Mouse (Mus musculus) stomach, embryonic 16.5 days (tissue): ENCODE measurements around the gene Vasp. TPM values are rescaled to one million over a fixed set of nuclear protein-coding genes. Genes with fewer than 3 reads are reported as not detected.
"Not testable (repeated sequence)": the region's sequence is repeated elsewhere in the genome, so short reads cannot be mapped to it uniquely, and the experiment has no call there.

ENCODE experiments used
- ATAC-seq: fragments of 200-750 bp; cut with Nextera tagmentation; 2 replicates; pipeline ENCODE4 v1.8.0; 2017; ENCODE audit warnings: moderate number of reproducible peaks, moderate TSS enrichment; ENCODE audit not compliant: insufficient read depth, low FRiP score
- H3K27ac ChIP-seq: fragments of 300-500 bp; sonication (generic); 2 replicates; pipeline ENCODE4 v1.5.1; 2014; ENCODE audit warnings: low read length
- H3K27me3 ChIP-seq: fragments of 300-500 bp; sonication (generic); 2 replicates; pipeline ENCODE4 v1.6.1; 2014; ENCODE audit warnings: low read length, control low read depth, mixed read lengths; ENCODE audit not compliant: control insufficient read depth, insufficient read depth
- H3K36me3 ChIP-seq: fragments of 300-500 bp; sonication (generic); 2 replicates; pipeline ENCODE4 v1.6.1; 2014; ENCODE audit warnings: low read length; ENCODE audit not compliant: control insufficient read depth, insufficient read depth
- H3K4me1 ChIP-seq: fragments of 300-500 bp; sonication (generic); 2 replicates; pipeline ENCODE4 v1.6.1; 2014; ENCODE audit warnings: low read length, control low read depth, mixed read lengths; ENCODE audit not compliant: control insufficient read depth, insufficient read depth
- H3K4me2 ChIP-seq: fragments of 300-500 bp; sonication (generic); 2 replicates; pipeline ENCODE4 v1.6.1; 2014; ENCODE audit warnings: low read depth, low read length, mixed read lengths
- H3K4me3 ChIP-seq: fragments of 300-500 bp; sonication (generic); replicated peaks from 2 replicates; pipeline ENCODE4 v1.5.1; 2014; ENCODE audit warnings: mild to moderate bottlenecking, low read length
- H3K9ac ChIP-seq: fragments of 300-500 bp; sonication (generic); 2 replicates; pipeline ENCODE4 v1.6.1; 2014; ENCODE audit warnings: low read length
- H3K9me3 ChIP-seq: fragments of 300-500 bp; sonication (generic); replicated peaks from 2 replicates; pipeline ENCODE4 v1.6.1; 2016; ENCODE audit warnings: low read length, control low read depth; ENCODE audit not compliant: control insufficient read depth
- WGBS: fragments of 180-500 bp; shearing (Covaris S2); extraction: QIAGEN DNeasy Blood & Tissue Kit; methylation state at CpG from one replicate; pipeline ENCODE4 v1.1.7; 2014; 5-methylcytosine and 5-hydroxymethylcytosine counted together
- polyA plus RNA-seq: library from polyadenylated mRNA; unstranded; fragments of >200 nt; fragmentation: Nextera tagmentation; extraction: Ambion mirVana; gene quantifications from 2 replicates; pipeline ENCODE4 v1.2.1, GENCODE M21; 2015

Vasp gene
- polyA plus RNA-seq, 1 experiment from 2014 or later, result 85.6 TPM

DNA sequence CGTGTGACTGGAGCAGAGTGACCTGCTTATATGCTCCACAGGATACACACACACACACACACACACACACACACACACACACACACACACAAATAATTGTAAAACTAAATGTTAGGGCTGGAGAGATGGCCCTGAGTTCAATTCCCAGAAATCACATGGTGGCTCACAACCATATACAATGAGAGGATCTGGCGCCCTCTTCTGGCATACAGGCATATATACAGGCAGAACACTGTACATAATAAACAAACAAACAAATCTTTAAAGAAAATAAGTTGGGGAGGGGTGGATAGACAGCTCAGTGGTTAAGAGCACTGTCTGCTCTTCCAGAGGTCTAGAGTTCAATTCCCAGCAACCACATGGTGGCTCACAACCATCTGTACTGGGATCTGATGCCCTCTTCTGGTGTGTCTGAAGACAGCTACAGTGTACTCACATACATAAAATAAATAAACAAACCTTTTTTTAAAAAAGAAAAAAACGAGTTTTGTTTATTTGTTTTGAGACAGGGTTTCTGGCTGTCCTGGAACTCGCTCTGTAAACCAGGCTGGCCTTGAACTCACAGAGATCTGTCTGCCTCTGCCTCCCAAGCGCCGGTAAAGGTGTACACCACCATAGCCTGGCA lies 10.2 kb upstream of the Vasp start:
- ATAC-seq, H3K9ac ChIP-seq, H3K27ac ChIP-seq, H3K9me3 ChIP-seq, H3K4me1 ChIP-seq, H3K36me3 ChIP-seq: not testable (repeated sequence)
- 31% methylated on average over 6 of the region's 6 CpGs for WGBS
- Histone ChIP-seq H3K4me3 (0 out of 2 replicates have a peak overlapping the region, but pooled peaks have one; percentile 61), H3K4me2 (peak overlapping the region; percentile 99), H3K27me3 (peaks cover 39% of the 10 kb centered on the region)

DNA sequence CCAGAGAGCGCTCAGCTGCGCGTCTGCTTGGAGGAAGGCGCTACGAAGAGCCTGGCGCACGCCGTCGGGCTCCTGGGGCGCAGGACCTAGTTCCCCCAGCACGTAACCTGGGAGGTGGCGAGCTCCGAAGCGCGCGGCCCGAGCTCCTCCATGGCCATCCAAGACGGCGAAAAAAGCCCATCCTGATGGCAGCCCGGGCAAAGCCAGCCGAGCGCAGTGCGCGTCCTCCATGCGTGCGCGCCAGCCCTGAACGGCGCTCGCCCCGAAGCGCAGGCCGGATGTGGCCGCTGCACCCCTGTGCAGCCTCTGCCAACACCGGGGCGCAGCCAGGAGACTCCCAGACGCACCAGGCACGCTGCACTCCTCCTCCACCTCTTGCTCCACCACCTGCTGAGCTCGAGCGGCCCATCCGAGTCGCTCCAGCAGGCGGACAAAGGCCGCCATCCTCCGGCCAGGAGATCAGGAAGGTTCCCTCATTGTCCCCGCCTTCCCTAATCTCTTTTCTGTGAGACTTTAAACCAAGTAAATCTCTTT lies 8.0 kb upstream of the Vasp start, which contains the start of gene Ppm1n:
TSS of gene Ppm1n (minus strand) at position 484 of the 534 bp plus-strand sequence.
- H3K27ac ChIP-seq, result no peak within 1 kb of the TSS
- ATAC-seq, result no peak
- WGBS, result 1% methylated on average over 46 of the region's 46 CpGs
- H3K36me3 ChIP-seq, result no peaks in the 10 kb centered on the region
- peaks cover 39% of the 10 kb centered on the region for H3K27me3 ChIP-seq
- H3K9me3 ChIP-seq, result no peaks in the 10 kb centered on the region
- H3K4me3 ChIP-seq, result peak within 1 kb of the TSS; percentile 30
- H3K9ac ChIP-seq, result peak within 1 kb of the TSS; percentile 9; the same call in 1 of the 2 replicates
- peaks cover 6% of the 10 kb centered on the region for H3K4me1 ChIP-seq
- peak within 1 kb of the TSS; percentile 38 for H3K4me2 ChIP-seq

- no peak overlapping the region for H3K9ac ChIP-seq
- H3K27me3 ChIP-seq, result peaks cover 39% of the 10 kb centered on the region
- peak overlapping the region; percentile 30 for H3K4me3 ChIP-seq
- H3K27ac ChIP-seq, result no peak overlapping the region
- peaks cover 6% of the 10 kb centered on the region for H3K4me1 ChIP-seq
- H3K9me3 ChIP-seq, result no peaks in the 10 kb centered on the region
- H3K36me3 ChIP-seq, result no peaks in the 10 kb centered on the region
- ATAC-seq, result no peak
- peak overlapping the region; percentile 38 for H3K4me2 ChIP-seq
- WGBS, result 3% methylated on average over 34 of the region's 34 CpGs
Observed at GRCm38 (mm10) chr7:19279052-19279451, 7.4 kb upstream of the Vasp start.

DNA sequence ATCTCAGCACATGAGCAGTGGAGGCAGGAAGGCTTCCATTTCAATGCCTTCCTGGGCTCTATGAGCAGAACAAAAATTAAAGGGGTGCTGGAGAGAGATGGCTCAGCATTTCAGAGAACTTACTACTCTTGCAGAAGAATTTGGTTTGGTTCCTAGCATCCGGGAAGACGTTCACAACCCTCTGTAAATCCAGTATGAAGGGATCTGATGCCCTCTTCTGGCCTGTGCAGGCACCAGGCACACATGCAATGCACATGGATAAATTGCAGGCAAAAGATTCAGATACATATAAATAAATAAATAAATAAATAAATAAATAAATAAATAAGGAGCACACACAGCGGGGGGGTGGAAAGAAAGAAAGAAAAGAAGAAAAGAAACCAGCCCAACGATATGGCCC lies 4.6 kb upstream of the Vasp start:
- Histone ChIP-seq H3K27me3 (peaks cover 38% of the 10 kb centered on the region), H3K36me3 (no peaks in the 10 kb centered on the region), H3K4me3 (no peak overlapping the region), H3K4me1 (peaks cover 3% of the 10 kb centered on the region), H3K9me3 (no peaks in the 10 kb centered on the region), H3K9ac (no peak overlapping the region), H3K27ac (no peak overlapping the region), H3K4me2 (no peak overlapping the region)
- WGBS, result 50% methylated on average over 4 of the region's 4 CpGs
- ATAC-seq, result no peak

DNA sequence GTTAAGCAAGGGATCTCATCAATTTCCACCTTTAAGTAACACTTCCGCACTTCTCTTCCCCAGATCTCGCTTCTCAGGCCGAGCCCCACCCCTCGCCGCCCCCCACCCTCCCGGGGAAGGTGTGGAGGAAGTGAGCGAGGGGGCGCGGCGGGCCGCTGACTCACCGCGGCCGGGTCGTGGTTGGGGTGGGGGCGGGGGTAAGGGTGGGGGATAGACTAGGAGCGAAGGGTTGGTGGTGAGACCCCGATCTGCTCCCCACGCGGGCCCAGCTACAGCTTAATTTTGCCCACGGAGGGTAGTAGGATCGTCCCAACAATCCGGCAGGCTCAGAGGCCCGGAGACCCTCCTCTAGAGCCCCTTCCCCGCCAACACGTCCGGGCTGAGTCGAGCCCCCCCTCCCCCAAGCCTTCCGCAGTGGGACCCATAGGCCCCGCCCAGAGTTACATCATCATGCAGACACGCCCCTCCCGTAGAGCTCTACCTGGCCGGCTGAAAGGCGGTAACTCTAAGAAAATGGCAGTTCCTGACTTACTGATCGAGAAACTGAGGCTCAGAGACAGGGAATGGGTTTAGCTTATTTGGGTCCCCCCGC lies 652 bp upstream of the Vasp start:
- ATAC-seq, result peak; percentile 69
- Histone ChIP-seq H3K9me3 (no peaks in the 10 kb centered on the region), H3K4me2 (peak overlapping the region; percentile 90), H3K4me3 (peak overlapping the region; percentile 98), H3K4me1 (peaks cover 26% of the 10 kb centered on the region), H3K27me3 (no peaks in the 10 kb centered on the region), H3K9ac (peak overlapping the region; percentile 96), H3K27ac (peak overlapping the region; percentile 96), H3K36me3 (no peaks in the 10 kb centered on the region)
- WGBS, result under 1% methylated on average over 36 of the region's 36 CpGs

DNA sequence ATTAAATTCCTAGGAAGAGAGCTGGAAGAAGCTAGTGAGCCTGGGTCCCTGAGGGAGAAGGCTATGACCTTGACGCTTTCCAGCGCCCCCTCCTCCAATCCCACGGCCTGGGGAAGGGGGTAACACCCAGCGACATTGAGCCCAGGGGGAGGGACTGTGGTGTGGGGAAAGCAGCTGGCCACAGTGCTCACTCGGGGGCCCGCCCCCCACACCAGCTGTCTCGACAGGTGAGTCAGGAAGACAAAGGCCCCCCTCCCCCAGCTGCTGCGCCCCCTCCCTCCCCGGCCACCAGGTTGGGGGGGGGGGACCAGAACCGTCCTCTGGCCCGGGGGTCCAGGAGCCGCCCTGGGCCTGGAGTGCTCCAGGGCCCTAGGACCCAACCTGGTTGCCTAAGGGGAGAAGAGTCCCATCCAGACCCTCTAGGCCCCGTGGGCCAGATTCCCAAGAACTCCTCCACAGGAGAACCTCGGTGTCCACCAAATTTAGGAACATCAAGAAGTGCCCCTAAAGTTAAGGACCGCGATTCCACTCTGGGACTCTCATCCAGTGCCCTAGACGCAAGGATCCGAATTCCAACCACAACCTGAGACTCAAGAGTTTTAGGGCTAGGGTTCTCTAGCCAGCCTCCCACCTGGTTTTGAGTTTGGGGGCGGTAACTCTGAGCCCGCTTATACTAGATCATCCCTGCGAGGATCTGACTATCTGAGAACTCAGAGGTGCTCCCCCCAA lies 944 bp downstream of the Vasp start:
- no peaks in the 10 kb centered on the region for H3K36me3 ChIP-seq
- H3K4me2 ChIP-seq, result peak overlapping the region; percentile 90
- no peaks in the 10 kb centered on the region for H3K9me3 ChIP-seq
- peak overlapping the region; percentile 96 for H3K27ac ChIP-seq
- under 1% methylated on average over 20 of the region's 21 CpGs for WGBS
- no peaks in the 10 kb centered on the region for H3K27me3 ChIP-seq
- peak overlapping the region; percentile 96 for H3K9ac ChIP-seq
- peak overlapping the region; percentile 98 for H3K4me3 ChIP-seq
- peaks cover 37% of the 10 kb centered on the region for H3K4me1 ChIP-seq
- ATAC-seq, result no peak

DNA sequence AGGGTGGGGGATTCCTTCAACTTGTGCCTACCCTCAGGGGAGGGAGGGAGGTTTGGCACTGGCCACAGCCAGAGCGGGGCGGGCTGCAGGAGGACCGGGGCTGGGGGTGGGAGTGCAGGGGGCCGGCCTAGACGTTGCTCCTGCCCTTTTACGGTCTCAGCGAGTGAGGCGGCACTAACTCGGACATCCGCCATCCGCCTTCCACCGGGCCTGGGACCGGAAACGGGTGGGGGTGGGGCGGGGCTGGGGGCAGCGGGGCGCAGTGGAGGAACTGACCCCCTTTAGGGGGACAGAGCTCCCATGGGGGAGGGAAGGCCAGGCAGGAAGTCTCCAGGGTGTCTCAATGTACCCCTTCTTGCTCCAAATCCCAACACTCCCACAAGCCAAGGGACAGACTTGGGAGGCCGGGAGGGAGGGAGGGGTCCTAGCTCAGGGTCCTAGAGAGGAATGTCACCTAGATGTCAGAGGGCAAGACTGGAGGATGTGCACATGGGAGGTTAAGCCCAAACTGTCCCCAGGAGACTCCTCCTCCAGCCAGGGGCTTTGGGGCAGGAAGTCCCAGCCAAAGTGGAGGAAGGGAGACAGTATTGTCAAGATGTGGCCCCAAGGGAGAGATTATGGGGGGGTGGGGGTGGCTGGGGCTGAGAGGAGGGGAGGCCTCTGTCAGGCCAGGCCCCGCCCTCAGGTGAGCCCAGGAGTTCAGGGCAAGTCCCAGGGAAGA lies 1.7 kb downstream of the Vasp start:
- H3K9me3 ChIP-seq, result no peaks in the 10 kb centered on the region
- H3K4me1 ChIP-seq, result peaks cover 45% of the 10 kb centered on the region
- H3K9ac ChIP-seq, result peak overlapping the region; percentile 96
- WGBS, result 1% methylated on average over 17 of the region's 19 CpGs
- no peaks in the 10 kb centered on the region for H3K36me3 ChIP-seq
- no peaks in the 10 kb centered on the region for H3K27me3 ChIP-seq
- ATAC-seq, result peak; percentile 68
- peak overlapping the region; percentile 98 for H3K4me3 ChIP-seq
- H3K4me2 ChIP-seq, result peak overlapping the region; percentile 90
- H3K27ac ChIP-seq, result peak overlapping the region; percentile 96

DNA sequence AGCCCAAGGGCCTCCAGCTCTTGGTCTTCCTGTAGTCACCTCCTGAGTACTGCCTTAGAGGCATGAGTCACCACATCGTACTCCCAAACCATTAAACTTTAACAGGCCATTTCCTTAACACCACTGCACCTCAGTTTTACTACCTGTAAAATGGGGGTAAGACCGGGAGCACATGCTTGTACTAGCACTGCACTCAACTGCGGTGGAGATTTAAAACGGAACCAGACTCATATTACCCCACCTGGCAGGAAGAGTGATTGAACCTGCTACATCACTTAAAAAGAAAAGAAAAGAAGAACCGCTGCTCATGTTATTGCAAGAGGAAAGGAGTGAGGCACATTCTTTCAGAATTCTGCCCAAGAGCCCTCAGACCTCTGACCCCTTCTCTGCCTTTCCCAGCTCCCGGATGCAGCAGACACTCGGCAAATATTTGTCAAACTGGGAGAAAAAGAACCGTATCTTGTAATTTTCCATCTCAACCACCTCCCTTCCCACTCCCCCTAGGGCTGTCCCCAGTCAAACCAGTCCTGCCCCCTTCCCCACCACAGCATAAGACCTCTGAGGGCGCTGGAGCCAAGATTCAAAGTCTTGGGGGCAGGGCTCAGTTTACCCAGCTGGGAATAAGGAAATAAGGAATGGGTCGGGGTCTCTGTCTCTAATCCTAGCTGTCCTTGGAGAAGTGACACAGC lies 2.5 kb downstream of the Vasp start:
- WGBS, result 19% methylated on average over 10 of the region's 10 CpGs
- Histone ChIP-seq H3K27ac (peak overlapping the region; percentile 96), H3K27me3 (no peaks in the 10 kb centered on the region), H3K9me3 (no peaks in the 10 kb centered on the region), H3K4me2 (peak overlapping the region; percentile 90), H3K4me1 (peaks cover 45% of the 10 kb centered on the region), H3K36me3 (peaks cover 5% of the 10 kb centered on the region), H3K9ac (peak overlapping the region; percentile 96), H3K4me3 (peak overlapping the region; percentile 98)
- ATAC-seq, result peak; percentile 18; the same call in 1 of the 2 replicates
